ENCODE assay signal across 11 mouse cellular contexts in genomic region chr2:167563703-167564102, GRCm38 (mm10). TPM values are rescaled to one million over a fixed set of nuclear protein-coding genes. Genes with fewer than 3 reads are reported as not detected.
A peak's percentile ranks its signal among the peaks of the same experiment; 100 is the strongest.
DNase-seq lines count a peak whose midpoint lies in the region; ATAC-seq and TF ChIP-seq lines count a peak whose summit lies in the region.
"Had no signal": no experiment of that assay in that cellular context is flagged by ENCODE, and none has a peak within 500 bp of the region (broad histone marks: within the 10 kb centered on the region; RNA-seq: fewer than 3 reads in every experiment).

No protein-coding gene starts in this region.

- no peak overlapping the region for H3K27ac ChIP-seq in heart, postnatal 0 days (ENCODE audit: low read depth)
- H3K27ac ChIP-seq in midbrain, embryonic 12.5 days (replicated peaks) = 0 out of 2 replicates have a peak overlapping the region, but pooled peaks have one; percentile 26
- H3K27ac ChIP-seq in midbrain, embryonic 16.5 days (ENCODE audit: low read length) = no peak overlapping the region
- no peak overlapping the region for H3K27ac ChIP-seq in forebrain, embryonic 16.5 days (ENCODE audit: low read length)
- H3K27ac ChIP-seq in neural tube, embryonic 13.5 days (replicated peaks) = 0 out of 2 replicates have a peak overlapping the region, but pooled peaks have one; percentile 9

- WGBS in heart, postnatal 0 days = 48% methylated on average over 12 of the region's 12 CpGs
- WGBS in midbrain, embryonic 12.5 days = 58% methylated on average over 11 of the region's 12 CpGs
- WGBS in midbrain, embryonic 16.5 days = 51% methylated on average over 12 of the region's 12 CpGs
- WGBS in forebrain, embryonic 16.5 days = 51% methylated on average over 12 of the region's 12 CpGs
- WGBS in neural tube, embryonic 13.5 days = 27% methylated on average over 12 of the region's 12 CpGs

- no peak for ATAC-seq in heart, postnatal 0 days (ENCODE audit: insufficient read depth, low read depth)
- ATAC-seq in midbrain, embryonic 12.5 days (ENCODE audit: low FRiP score, low read depth) = peak; percentile 35; the same call in 1 of the 2 replicates
- ATAC-seq in midbrain, embryonic 16.5 days = no peak
- peak; percentile 28; the same call in 1 of the 2 replicates for ATAC-seq in forebrain, embryonic 16.5 days
- ATAC-seq in neural tube, embryonic 13.5 days (ENCODE audit: low read depth) = no peak
- no peak for ATAC-seq in erythroblast, adult 5-6 weeks (replicated peaks; ENCODE audit: low FRiP score, poor library complexity, severe bottlenecking)
- ATAC-seq: CD4-positive, CD25-positive, alpha-beta regulatory T cell, adult 4 months had no signal

- H3K36me3 ChIP-seq in heart, postnatal 0 days (replicated peaks; ENCODE audit: control insufficient read depth, insufficient read depth, low read length) = no peaks in the 10 kb centered on the region
- no peaks in the 10 kb centered on the region for H3K36me3 ChIP-seq in midbrain, embryonic 12.5 days
- no peaks in the 10 kb centered on the region for H3K36me3 ChIP-seq in midbrain, embryonic 16.5 days (ENCODE audit: control insufficient read depth, insufficient read depth, low read length)
- no peaks in the 10 kb centered on the region for H3K36me3 ChIP-seq in forebrain, embryonic 16.5 days (ENCODE audit: control insufficient read depth, insufficient read depth)
- no peaks in the 10 kb centered on the region for H3K36me3 ChIP-seq in neural tube, embryonic 13.5 days

- no peaks in the 10 kb centered on the region for H3K9me3 ChIP-seq in heart, postnatal 0 days (replicated peaks; ENCODE audit: control insufficient read depth, low read length)
- H3K9me3 ChIP-seq in midbrain, embryonic 12.5 days = no peaks in the 10 kb centered on the region
- H3K9me3 ChIP-seq in midbrain, embryonic 16.5 days (replicated peaks; ENCODE audit: control insufficient read depth, low read length, poor library complexity, severe bottlenecking) = no peaks in the 10 kb centered on the region
- no peaks in the 10 kb centered on the region for H3K9me3 ChIP-seq in forebrain, embryonic 16.5 days (ENCODE audit: control insufficient read depth, low read length)
- H3K9me3 ChIP-seq in neural tube, embryonic 13.5 days = no peaks in the 10 kb centered on the region

- H3K27me3 ChIP-seq in heart, postnatal 0 days (ENCODE audit: control insufficient read depth, insufficient read depth, low read length) = peaks cover 6% of the 10 kb centered on the region; the same call in 1 of the 2 replicates
- H3K27me3 ChIP-seq in midbrain, embryonic 12.5 days = peaks cover 14% of the 10 kb centered on the region
- no peaks in the 10 kb centered on the region for H3K27me3 ChIP-seq in midbrain, embryonic 16.5 days (ENCODE audit: control insufficient read depth, insufficient read depth, low read depth, low read length)
- no peaks in the 10 kb centered on the region; the same call in 1 of the 2 replicates for H3K27me3 ChIP-seq in forebrain, embryonic 16.5 days (replicated peaks; ENCODE audit: control insufficient read depth, insufficient read depth, low read length)
- H3K27me3 ChIP-seq in neural tube, embryonic 13.5 days = peaks cover 11% of the 10 kb centered on the region

- no peak overlapping the region for H3K4me3 ChIP-seq in heart, postnatal 0 days (ENCODE audit: low read depth, low read length)
- no peak overlapping the region for H3K4me3 ChIP-seq in midbrain, embryonic 12.5 days
- no peak overlapping the region for H3K4me3 ChIP-seq in midbrain, embryonic 16.5 days (ENCODE audit: low read depth, low read length)
- no peak overlapping the region for H3K4me3 ChIP-seq in forebrain, embryonic 16.5 days (replicated peaks; ENCODE audit: low read length)
- no peak overlapping the region for H3K4me3 ChIP-seq in neural tube, embryonic 13.5 days

- no peak overlapping the region for H3K9ac ChIP-seq in heart, postnatal 0 days (replicated peaks; ENCODE audit: low read depth, low read length)
- no peak overlapping the region for H3K9ac ChIP-seq in midbrain, embryonic 12.5 days (replicated peaks)
- no peak overlapping the region for H3K9ac ChIP-seq in midbrain, embryonic 16.5 days (ENCODE audit: low read depth, low read length)
- no peak overlapping the region for H3K9ac ChIP-seq in forebrain, embryonic 16.5 days (replicated peaks; ENCODE audit: low read depth, low read length)
- no peak overlapping the region for H3K9ac ChIP-seq in neural tube, embryonic 13.5 days

- no peak overlapping the region for H3K4me2 ChIP-seq in heart, postnatal 0 days (ENCODE audit: low read depth, low read length)
- no peak overlapping the region for H3K4me2 ChIP-seq in midbrain, embryonic 12.5 days (replicated peaks)
- no peak overlapping the region for H3K4me2 ChIP-seq in midbrain, embryonic 16.5 days (ENCODE audit: low read length)
- H3K4me2 ChIP-seq in forebrain, embryonic 16.5 days (ENCODE audit: low read length) = no peak overlapping the region
- no peak overlapping the region for H3K4me2 ChIP-seq in neural tube, embryonic 13.5 days

- no peak for TF ChIP-seq CTCF in heart, postnatal 0 days (IDR thresholded peaks at IDR 0.05; ENCODE audit: low read depth)

- peak; percentile 4 for DNase-seq in heart, postnatal 0 days (ENCODE audit: low spot score)
- no peak for DNase-seq in heart, adult 9 months (ENCODE audit: low spot score in 2 of 2)
- no peak for DNase-seq in Muller cell, postnatal 12 days (ENCODE audit: inconsistent ontology term)
- DNase-seq: heart, postnatal 14 days; layer of hippocampus, postnatal 36 days had no signal

- no peak for TF ChIP-seq EP300 in heart, postnatal 0 days (IDR thresholded peaks at IDR 0.05; ENCODE audit: low read depth)

- H3K4me1 ChIP-seq in heart, postnatal 0 days (ENCODE audit: control insufficient read depth, insufficient read depth) = peaks cover 13% of the 10 kb centered on the region
- H3K4me1 ChIP-seq in midbrain, embryonic 12.5 days = peaks cover 32% of the 10 kb centered on the region; the same call in 1 of the 2 replicates
- H3K4me1 ChIP-seq in midbrain, embryonic 16.5 days (ENCODE audit: control insufficient read depth, insufficient read depth, low read length) = peaks cover 6% of the 10 kb centered on the region
- peaks cover 25% of the 10 kb centered on the region for H3K4me1 ChIP-seq in forebrain, embryonic 16.5 days (replicated peaks; ENCODE audit: control insufficient read depth, insufficient read depth, low read length)
- H3K4me1 ChIP-seq in neural tube, embryonic 13.5 days (replicated peaks) = peaks cover 48% of the 10 kb centered on the region

RNA-seq across cellular contexts. Expression of gene Snai1, which starts 25.7 kb away (rescaled TPM):
- total RNA-seq in heart, postnatal 0 days (2014; rRNA removed; ENCODE audit: low replicate concordance) = 1.5 TPM in 1 of 2 replicates, not detected in the other
- 6.0 and 7.0 TPM in 2 replicates for polyA plus RNA-seq in heart, postnatal 0 days (2015; fragmentation: Nextera tagmentation; extraction: Ambion mirVana)
- 15.3 and 24.6 TPM in 2 replicates for polyA plus RNA-seq in midbrain, embryonic 12.5 days (2016; fragmentation: Nextera tagmentation; extraction: Ambion mirVana)
- 3.9 and 4.7 TPM in 2 replicates for polyA plus RNA-seq in midbrain, embryonic 16.5 days (2015; fragmentation: Nextera tagmentation; extraction: Ambion mirVana)
- polyA plus RNA-seq in forebrain, embryonic 16.5 days (2015; fragmentation: Nextera tagmentation; extraction: Ambion mirVana) = 4.3 and 4.4 TPM in 2 replicates
- polyA plus RNA-seq in neural tube, embryonic 13.5 days (2015; fragmentation: Nextera tagmentation; extraction: Ambion mirVana) = 9.8 and 13.0 TPM in 2 replicates
- total RNA-seq in erythroblast, adult 5-6 weeks (2015; ENCODE audit: low replicate concordance) = not detected in 2 replicates
- total RNA-seq in erythroblast, adult 5-6 weeks (2017; ENCODE audit: low replicate concordance) = 0.70 TPM in 1 of 2 replicates, not detected in the other

Comparison
In these comparisons a context has a peak if more than half of its experiments do, and no peak if none do; other contexts are left out.
1. ATAC-seq: peak in midbrain, embryonic 12.5 days (single experiment) and forebrain, embryonic 16.5 days (single experiment); none in heart, postnatal 0 days (single experiment), midbrain, embryonic 16.5 days (single experiment), neural tube, embryonic 13.5 days (single experiment) and erythroblast, adult 5-6 weeks (single experiment).
2. H3K27ac ChIP-seq: peak in midbrain, embryonic 12.5 days (single experiment) and neural tube, embryonic 13.5 days (single experiment); none in heart, postnatal 0 days (single experiment), midbrain, embryonic 16.5 days (single experiment) and forebrain, embryonic 16.5 days (single experiment).